Mouse (Mus musculus): Measurements from ENCODE around the gene Slx4ip. TPM values are rescaled to one million over a fixed set of nuclear protein-coding genes. Genes with fewer than 3 reads are reported as not detected.

The Slx4ip gene
- polyA plus RNA-seq, 1 experiment from 2014 or later: 6.3 TPM

GRCm38 (mm10) chr2:136947500-136947899 is 56.5 kb downstream of the Slx4ip start:
- Histone ChIP-seq H3K9ac (no peak overlapping the region), H3K4me3 (ENCODE audit: low read depth, low read length) (no peak overlapping the region), H3K27ac (ENCODE audit: low read depth) (peak overlapping the region; percentile 46; the same call in 1 of the 2 replicates), H3K4me2 (no peak overlapping the region), H3K27me3 (ENCODE audit: insufficient read depth, low read length) (no peaks in the 10 kb centered on the region), H3K36me3 (ENCODE audit: insufficient read depth) (no peaks in the 10 kb centered on the region), H3K9me3 (ENCODE audit: low read depth, low read length) (no peaks in the 10 kb centered on the region), H3K4me1 (ENCODE audit: insufficient read depth) (peaks cover 14% of the 10 kb centered on the region)
- peak; percentile 59 for ATAC-seq (ENCODE audit: insufficient read depth)
- TF ChIP-seq CTCF (IDR thresholded peaks at IDR 0.05; ENCODE audit: low read depth): no peak
- 52% methylated on average over 4 of the region's 4 CpGs for WGBS
- peak; percentile 63 for DNase-seq

GRCm38 (mm10) chr2:136947937-136948336 is 56.9 kb downstream of the Slx4ip start:
- Histone ChIP-seq H3K27ac (ENCODE audit: low read depth) (peak overlapping the region; percentile 9; the same call in 1 of the 2 replicates), H3K4me3 (ENCODE audit: low read depth, low read length) (no peak overlapping the region), H3K9me3 (ENCODE audit: low read depth, low read length) (no peaks in the 10 kb centered on the region), H3K4me2 (no peak overlapping the region), H3K4me1 (ENCODE audit: insufficient read depth) (peaks cover 14% of the 10 kb centered on the region), H3K9ac (no peak overlapping the region), H3K27me3 (ENCODE audit: insufficient read depth, low read length) (no peaks in the 10 kb centered on the region), H3K36me3 (ENCODE audit: insufficient read depth) (no peaks in the 10 kb centered on the region)
- no peak for TF ChIP-seq CTCF (IDR thresholded peaks at IDR 0.05; ENCODE audit: low read depth)
- WGBS: 7% methylated on average over 5 of the region's 5 CpGs
- DNase-seq: peak; percentile 73
- peak; percentile 87 for ATAC-seq (ENCODE audit: insufficient read depth)

- no peaks in the 10 kb centered on the region for H3K9me3 ChIP-seq (ENCODE audit: low read depth, low read length)
- 34% methylated on average over 1 of the region's 1 CpGs for WGBS
- no peak overlapping the region for H3K4me2 ChIP-seq
- no peak overlapping the region for H3K4me3 ChIP-seq (ENCODE audit: low read depth, low read length)
- no peaks in the 10 kb centered on the region for H3K36me3 ChIP-seq (ENCODE audit: insufficient read depth)
- H3K4me1 ChIP-seq (ENCODE audit: insufficient read depth): peaks cover 6% of the 10 kb centered on the region
- ATAC-seq (ENCODE audit: insufficient read depth) (no peak), DNase-seq (no peak)
- no peak for TF ChIP-seq CTCF (IDR thresholded peaks at IDR 0.05; ENCODE audit: low read depth)
- H3K27ac ChIP-seq (ENCODE audit: low read depth): no peak overlapping the region
- no peak overlapping the region for H3K9ac ChIP-seq
- no peaks in the 10 kb centered on the region for H3K27me3 ChIP-seq (ENCODE audit: insufficient read depth, low read length)
Measured at GRCm38 (mm10) chr2:136952238-136952637, 61.2 kb downstream of the Slx4ip start.

GRCm38 (mm10) chr2:136955726-136956571 is 64.9 kb downstream of the Slx4ip start:
- DNase-seq: no peak
- no peak for ATAC-seq (ENCODE audit: insufficient read depth)

GRCm38 (mm10) chr2:136958697-136959096 is 67.7 kb downstream of the Slx4ip start:
- TF ChIP-seq CTCF (IDR thresholded peaks at IDR 0.05; ENCODE audit: low read depth): no peak

More at GRCm38 (mm10) chr2:136955726-136956571, 64.9 kb downstream of the Slx4ip start:
- TF ChIP-seq CTCF (IDR thresholded peaks at IDR 0.05; ENCODE audit: low read depth): no peak
- Histone ChIP-seq H3K4me1 (ENCODE audit: insufficient read depth) (no peaks in the 10 kb centered on the region), H3K9ac (no peak overlapping the region), H3K27me3 (ENCODE audit: insufficient read depth, low read length) (no peaks in the 10 kb centered on the region), H3K4me3 (ENCODE audit: low read depth, low read length) (no peak overlapping the region), H3K36me3 (ENCODE audit: insufficient read depth) (no peaks in the 10 kb centered on the region), H3K4me2 (no peak overlapping the region), H3K27ac (ENCODE audit: low read depth) (no peak overlapping the region), H3K9me3 (ENCODE audit: low read depth, low read length) (no peaks in the 10 kb centered on the region)
- 59% methylated on average over 9 of the region's 9 CpGs for WGBS

GRCm38 (mm10) chr2:136975774-136976173 is 84.8 kb downstream of the Slx4ip start:
- Histone ChIP-seq H3K27ac (ENCODE audit: low read depth) (no peak overlapping the region), H3K9me3 (ENCODE audit: low read depth, low read length) (no peaks in the 10 kb centered on the region), H3K4me1 (ENCODE audit: insufficient read depth) (no peaks in the 10 kb centered on the region), H3K36me3 (ENCODE audit: insufficient read depth) (no peaks in the 10 kb centered on the region), H3K27me3 (ENCODE audit: insufficient read depth, low read length) (no peaks in the 10 kb centered on the region), H3K9ac (no peak overlapping the region), H3K4me3 (ENCODE audit: low read depth, low read length) (no peak overlapping the region), H3K4me2 (no peak overlapping the region)
- no peak for DNase-seq
- no peak for TF ChIP-seq CTCF (IDR thresholded peaks at IDR 0.05; ENCODE audit: low read depth)
- WGBS: 63% methylated on average over 1 of the region's 1 CpGs
- ATAC-seq (ENCODE audit: insufficient read depth): no peak

More at GRCm38 (mm10) chr2:136958697-136959096, 67.7 kb downstream of the Slx4ip start:
- no peaks in the 10 kb centered on the region for H3K9me3 ChIP-seq (ENCODE audit: low read depth, low read length)
- no peaks in the 10 kb centered on the region for H3K27me3 ChIP-seq (ENCODE audit: insufficient read depth, low read length)
- DNase-seq (no peak), ATAC-seq (ENCODE audit: insufficient read depth) (no peak)
- no peak overlapping the region for H3K4me3 ChIP-seq (ENCODE audit: low read depth, low read length)
- H3K9ac ChIP-seq: no peak overlapping the region
- no peak overlapping the region for H3K27ac ChIP-seq (ENCODE audit: low read depth)
- H3K36me3 ChIP-seq (ENCODE audit: insufficient read depth): no peaks in the 10 kb centered on the region
- H3K4me1 ChIP-seq (ENCODE audit: insufficient read depth): no peaks in the 10 kb centered on the region
- 76% methylated on average over 3 of the region's 3 CpGs for WGBS
- no peak overlapping the region for H3K4me2 ChIP-seq

GRCm38 (mm10) chr2:136979056-136979772 is 88.2 kb downstream of the Slx4ip start:
- H3K27me3 ChIP-seq (ENCODE audit: insufficient read depth, low read length): no peaks in the 10 kb centered on the region
- no peak for TF ChIP-seq CTCF (IDR thresholded peaks at IDR 0.05; ENCODE audit: low read depth)
- no peak overlapping the region for H3K27ac ChIP-seq (ENCODE audit: low read depth)
- no peak overlapping the region for H3K4me3 ChIP-seq (ENCODE audit: low read depth, low read length)
- H3K36me3 ChIP-seq (ENCODE audit: insufficient read depth): no peaks in the 10 kb centered on the region
- no peak for ATAC-seq (ENCODE audit: insufficient read depth)
- DNase-seq: peak; percentile 19
- H3K9me3 ChIP-seq (ENCODE audit: low read depth, low read length): no peaks in the 10 kb centered on the region
- no peaks in the 10 kb centered on the region for H3K4me1 ChIP-seq (ENCODE audit: insufficient read depth)
- no peak overlapping the region for H3K4me2 ChIP-seq
- 65% methylated on average over 6 of the region's 6 CpGs for WGBS
- no peak overlapping the region for H3K9ac ChIP-seq

All from lung, embryonic 14.5 days (tissue).